Mouse (Mus musculus): Measurements from ENCODE around the gene Trim24.

Trim24 gene

DNA sequence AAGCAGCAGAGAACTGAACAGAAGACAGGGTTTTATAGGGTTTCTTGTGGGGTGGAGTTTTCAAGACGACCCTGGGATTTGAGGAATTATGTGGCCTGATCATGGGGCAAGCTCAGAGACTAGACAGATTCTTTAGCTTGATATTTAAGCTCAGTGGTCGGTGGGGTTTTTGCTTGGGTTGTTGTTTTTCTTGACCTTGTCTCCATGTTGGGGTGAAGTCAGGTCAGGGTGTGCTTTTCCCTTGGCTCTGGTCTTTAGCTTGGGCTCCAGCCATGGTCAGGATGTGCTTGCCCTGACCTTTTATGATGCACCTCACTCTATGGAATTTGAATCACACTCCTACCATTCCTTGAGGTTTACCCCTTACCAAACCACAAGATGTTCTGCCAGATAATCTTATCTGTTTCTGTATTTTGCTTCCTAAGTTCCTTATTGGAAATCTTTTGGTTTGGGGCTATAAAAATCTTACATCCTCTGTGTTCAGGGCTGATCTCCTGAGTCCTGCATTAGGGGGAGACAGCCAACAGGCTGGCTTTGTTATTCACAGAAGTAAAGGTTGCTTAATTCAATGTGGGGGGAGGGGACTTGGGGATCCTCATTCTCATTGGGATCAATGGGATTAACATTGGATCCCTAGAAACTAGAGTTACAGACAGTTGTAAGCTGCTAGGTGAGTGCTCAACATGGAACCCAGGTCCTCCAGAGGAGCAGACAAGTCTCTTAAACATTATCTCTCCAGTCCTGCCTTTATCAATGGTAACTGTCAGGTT, 6.5 kb upstream of the Trim24 start:
- DNase-seq = no peak

DNA sequence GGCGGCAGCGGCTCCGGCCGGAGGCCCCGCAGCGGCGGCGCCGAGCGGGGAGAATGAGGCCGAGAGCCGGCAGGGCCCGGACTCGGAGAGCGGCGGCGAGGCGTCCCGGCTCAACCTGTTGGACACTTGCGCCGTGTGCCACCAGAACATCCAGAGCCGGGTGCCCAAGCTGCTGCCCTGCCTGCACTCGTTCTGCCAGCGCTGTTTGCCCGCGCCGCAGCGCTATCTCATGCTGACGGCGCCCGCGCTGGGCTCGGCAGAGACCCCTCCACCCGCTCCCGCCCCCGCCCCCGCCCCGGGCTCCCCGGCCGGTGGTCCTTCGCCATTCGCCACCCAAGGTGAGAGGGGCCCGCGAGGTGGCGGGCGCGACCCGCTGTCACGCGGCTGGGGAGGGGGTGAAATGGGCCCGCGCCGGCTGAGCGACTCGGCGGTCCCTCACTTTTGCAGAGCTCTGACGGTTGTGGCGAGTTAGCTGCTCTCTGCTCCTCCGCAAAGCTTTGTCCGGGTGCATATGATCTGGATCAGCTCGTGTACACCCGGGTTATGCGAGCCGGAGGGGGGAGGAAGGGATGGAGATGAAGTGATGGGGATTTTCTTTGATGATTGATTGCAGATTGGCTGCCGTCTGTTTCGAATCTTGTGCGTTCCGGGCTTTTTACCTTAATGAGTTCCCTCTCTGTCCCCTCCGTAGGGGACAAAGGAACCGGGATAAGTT, 683 bp downstream of the Trim24 start:
- DNase-seq = peak; percentile 75 to 81

DNA sequence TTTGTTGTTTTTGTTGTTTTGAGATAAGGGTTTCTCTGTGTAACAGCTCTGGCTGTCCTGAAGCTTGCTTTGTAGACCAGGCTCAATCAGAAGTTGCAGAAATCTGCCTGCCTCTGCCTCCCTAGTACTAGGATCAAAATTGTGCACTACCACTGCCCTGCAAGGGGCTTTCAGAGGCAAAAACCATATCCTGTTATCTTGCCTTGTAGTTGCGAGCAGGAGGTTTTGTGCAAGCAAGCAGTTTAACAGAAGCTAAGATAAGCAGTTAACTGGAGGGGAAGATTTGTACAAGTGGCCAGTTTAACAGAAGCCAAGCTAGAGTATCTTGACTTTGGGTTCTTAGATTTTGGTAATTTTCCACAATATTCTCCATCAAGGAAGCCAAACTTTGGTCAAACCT, 2.2 kb downstream of the Trim24 start:
- no peak for DNase-seq

DNA sequence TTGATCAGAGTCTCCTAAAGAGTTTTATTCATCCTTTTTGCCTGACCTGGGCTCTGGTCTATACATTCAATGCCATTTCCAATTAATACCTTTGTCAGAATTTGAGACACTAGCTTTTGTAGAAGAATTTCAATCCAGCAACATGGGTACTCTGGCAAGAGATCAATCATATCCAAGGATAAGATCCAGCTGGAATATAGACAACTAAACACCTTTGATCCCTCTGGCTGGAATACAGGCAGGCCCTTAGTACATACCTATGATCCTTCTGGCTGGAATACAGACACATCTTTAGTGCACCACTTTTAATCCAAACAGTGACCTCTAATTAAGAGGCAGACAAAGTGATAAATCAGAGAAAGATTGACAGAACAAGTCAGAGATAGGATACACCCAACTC, 3.1 kb downstream of the Trim24 start:
- no peak for DNase-seq

DNA sequence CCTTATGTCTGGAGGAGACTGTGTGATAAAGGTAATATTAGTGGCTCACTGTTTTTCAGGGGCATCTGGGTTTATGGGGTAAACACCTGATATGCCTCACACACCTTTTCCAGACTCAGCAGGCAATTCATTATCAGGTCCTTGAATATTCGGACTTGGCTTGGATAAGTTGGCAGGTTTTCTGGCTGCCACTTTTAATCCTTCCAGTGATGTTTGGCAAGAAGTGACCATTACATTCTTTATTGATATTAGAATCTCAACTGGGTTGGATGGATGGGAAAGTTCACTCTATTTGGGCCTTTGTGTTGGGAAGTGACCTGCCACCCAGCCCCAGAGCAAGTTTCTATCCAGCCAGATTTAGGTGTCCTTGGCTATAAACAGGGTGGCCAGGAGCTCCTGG, 7.6 kb downstream of the Trim24 start:
- DNase-seq = no peak

DNA sequence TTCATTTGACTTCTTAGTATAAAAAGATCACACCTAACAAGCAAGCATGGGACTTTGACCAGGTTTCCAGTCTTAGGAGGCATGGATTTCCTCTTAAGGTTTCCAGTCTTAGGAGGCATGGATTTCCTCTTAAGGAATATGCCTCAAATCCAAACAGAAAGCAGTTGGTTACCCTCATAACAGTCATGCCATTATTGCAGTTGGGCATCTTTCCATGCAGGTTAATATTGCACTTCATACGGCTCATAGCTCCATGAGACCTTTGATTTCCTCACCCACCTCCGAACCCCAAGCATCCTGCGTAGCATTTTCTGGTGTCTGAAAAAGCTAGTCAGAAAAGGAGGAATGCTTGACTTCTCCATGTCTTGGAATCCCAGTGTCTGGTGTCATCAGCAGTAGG, 10.0 kb downstream of the Trim24 start:
- no peak for DNase-seq

DNA sequence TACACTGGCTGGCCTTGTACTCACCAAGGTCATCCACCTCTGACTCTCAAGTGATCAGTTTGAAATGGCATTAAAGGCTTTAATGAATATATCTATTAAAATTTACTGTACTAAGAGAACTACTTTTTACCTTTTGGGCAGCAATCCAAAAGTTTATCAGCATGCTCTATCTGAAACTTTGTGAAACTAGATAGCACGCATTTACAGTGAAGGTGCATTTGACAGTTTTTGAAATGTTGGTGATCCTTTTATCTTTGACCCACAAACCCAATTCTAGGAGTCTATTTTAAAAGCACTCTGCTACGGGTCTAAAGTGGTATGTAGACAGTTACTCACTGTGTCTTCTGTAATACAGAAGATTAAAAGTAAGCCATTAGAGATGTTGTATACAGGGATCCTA, 23.0 kb downstream of the Trim24 start:
- DNase-seq = no peak

DNA sequence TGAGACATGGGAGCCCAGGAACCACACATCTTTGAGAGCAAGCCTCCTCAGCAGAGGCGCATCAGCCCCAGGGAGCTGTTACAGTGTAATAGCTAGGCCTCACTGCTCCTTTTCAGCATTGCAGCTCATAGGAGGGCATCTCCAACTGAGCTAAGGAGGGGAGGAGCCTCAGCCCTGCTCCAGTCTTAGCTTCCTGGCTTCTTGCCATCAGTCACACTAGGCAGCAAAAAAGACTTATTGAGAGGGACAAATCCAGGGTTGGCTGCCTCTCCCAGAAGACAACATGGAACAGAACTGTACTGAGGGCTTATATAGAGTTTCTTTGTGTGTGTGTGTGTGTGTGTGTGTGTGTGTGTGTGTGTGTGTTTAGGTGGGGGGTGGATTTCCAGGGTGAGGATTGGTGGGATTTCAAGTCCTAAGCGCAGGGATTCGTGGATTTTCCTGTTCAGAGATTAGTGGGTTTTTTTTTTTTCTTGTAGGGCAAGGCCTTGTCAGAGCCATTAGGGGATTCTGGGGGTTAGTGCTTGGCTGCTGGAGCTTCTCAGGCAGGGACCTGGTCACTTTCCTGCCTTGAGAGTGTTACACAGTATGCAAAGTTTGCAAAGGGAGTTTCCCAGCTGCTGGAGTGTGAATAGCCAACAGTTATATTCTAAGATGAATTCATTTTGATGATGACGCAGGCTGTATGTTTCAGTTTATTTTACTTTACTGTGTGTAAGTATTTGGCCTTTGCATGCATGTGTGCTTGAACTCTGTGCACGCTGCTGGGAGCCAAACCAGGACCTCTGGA, 25.2 kb downstream of the Trim24 start:
- DNase-seq = peak; percentile 15 to 38

DNA sequence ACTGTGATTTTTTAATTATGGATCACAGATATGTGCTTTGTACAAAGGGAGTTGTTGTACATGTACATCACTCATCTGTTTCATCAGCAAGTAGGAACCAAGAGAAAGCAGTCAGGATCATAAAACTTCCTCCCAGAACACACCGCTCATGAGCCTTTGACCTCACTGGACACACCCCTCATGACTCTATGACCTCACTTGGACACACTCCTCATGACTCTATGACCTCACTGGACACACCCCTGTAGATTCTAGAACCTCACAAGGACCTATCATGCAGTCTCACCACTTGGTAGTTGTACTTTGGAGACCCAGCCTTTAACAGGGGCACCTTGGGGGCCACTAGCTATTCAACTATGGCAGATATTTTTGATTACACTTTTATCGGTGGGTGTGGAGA, 29.6 kb downstream of the Trim24 start:
- DNase-seq = no peak

DNA sequence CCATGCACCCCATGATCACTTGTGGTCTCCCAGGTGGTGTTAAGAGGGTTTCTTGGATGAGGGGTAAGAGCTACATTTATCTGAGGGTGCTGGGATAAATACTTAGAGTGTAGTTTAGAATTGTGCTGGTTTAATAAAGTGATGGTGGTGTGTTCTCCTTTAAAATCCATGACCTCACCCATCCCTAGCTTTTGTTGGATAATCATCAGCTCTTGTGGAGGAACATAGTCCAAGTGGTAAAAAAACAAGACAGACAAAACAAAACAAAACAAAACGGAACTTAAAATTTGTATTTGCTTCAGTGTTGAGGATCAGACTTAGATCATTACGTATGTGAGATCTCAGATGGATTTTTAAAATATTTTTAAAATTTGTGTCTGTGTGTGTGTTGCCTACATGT, 31.2 kb downstream of the Trim24 start:
- DNase-seq = no peak

DNA sequence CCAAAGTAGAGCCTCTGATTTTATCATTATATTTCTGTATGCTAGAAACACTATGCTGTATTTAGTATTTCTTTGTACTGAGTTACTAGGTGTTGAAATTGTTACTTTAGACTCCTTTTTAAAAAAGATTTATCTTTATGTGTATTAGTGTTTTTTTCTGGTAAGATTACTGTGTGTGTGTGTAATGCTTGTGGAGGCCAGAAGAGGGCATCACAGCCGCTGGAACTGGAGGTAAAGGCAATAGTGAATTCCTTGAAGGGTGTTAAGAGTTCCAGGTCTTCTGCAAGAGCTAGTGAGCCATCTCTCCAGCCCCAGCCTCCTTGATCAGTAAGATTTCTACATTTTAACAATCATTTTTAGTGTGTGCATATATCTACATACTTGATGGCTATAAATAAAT, 33.2 kb downstream of the Trim24 start:
- no peak for DNase-seq

DNA sequence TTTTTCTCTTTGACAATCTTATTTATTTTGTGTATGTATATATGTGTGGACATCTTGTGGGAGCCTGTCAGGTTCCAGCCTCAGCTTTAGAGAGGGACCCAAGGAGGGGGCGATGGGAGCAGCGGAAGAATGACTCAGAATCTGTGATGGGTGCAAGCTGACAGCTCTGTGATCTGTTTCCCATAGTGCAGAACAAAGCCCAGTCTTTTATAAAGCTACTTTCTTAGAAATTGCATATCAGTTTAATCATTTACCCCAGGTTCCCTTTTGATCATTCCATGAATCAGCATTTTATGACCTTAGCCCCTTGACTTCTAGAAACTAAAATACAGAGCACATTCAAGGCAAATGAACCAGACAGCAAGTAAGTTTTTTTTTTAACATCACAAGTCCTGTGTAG, 42.9 kb downstream of the Trim24 start:
- DNase-seq = no peak

DNA sequence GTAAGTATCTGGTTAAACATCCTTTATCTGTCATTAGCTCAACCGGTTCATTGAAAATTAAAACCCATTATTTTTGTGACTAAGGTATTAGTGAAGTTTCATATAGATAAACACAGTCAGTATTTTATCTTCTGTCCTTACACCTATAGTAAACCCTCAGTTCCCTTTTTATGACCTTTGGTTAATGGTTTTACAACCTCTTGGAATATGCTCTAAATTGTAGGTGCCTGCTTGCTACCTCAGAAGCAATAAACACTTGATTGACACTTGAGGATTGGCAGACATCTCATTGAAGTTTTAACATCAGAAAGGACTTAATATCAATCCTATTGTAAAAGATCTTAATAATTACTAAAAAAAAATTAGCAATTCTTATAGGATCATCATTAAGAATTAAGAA, 54.5 kb downstream of the Trim24 start:
- DNase-seq = no peak

DNA sequence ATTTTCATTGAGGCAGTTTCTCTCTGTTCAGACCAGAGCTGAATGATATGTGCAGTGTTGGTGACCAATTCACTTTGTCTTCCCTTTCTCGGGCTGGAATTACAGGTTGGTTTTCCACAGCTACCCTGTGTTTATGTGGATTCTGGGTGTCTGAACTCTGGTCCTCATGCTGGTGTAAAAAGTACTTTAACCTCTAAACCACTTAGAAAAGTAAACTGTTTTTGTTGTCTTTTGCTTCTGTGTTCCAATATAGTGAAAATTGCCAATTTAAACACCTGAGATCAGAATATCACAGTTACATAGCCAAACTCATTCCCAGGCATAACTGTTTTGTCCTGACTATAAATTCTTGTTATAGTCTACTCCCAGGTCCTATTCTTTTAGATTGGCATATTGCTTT, 56.1 kb downstream of the Trim24 start:
- DNase-seq = no peak

DNA sequence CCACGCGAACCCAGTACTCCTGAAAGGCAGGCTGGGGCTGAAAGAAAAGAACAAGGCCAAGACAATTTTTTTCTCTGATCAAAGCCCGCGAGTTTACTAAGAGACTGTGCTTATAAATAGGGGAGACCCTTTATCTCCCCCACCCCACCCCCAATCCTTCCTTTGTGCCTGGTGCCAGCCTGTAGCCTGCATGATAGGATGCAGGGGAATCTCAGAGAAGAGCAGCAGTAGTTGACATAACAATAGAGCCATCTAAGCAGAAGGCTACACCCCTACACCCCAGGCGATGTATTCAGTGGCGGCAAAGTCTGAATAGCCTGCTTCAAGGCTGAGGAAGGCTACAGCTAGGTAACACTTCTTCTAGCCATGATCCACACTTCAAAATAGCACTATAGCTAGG, 65.9 kb downstream of the Trim24 start:
- no peak for DNase-seq

DNA sequence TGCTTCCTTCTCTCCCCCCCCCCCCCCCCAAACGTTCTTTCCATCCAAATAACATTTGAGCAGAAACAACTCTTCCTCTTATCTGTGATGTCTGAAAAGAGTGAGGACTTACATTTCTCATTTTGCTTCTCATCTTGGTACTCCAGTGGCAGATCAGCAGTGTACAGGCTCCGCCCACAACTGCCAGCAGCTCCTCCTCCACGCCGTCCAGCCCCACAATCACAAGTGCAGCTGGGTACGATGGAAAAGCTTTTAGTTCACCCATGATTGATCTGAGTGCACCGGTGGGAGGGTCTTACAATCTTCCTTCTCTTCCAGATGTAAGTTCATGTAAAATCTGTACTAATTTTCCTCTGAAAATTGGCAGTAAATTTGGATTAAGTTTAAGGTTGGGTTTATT, 80.7 kb downstream of the Trim24 start:
- DNase-seq = no peak

DNA sequence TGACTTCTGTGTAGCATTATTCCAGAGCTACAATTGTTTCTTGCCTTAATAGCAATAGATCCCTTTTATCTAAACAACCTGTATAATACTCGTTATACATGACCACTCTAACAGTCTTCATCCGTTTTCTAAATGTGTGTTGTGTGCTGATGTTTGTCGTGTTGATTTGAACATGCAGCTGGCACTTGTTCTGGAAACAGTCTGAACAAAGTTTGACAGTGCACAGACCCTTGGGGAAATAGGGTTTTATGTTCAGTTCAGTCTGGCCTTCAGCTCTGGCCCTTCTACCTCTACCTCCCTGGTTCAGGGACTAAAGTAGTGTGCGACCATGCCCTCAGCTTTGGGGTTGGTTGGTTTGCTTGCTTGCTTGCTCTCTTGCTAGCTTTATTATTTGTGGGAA, 96.8 kb downstream of the Trim24 start:
- no peak for DNase-seq

DNA sequence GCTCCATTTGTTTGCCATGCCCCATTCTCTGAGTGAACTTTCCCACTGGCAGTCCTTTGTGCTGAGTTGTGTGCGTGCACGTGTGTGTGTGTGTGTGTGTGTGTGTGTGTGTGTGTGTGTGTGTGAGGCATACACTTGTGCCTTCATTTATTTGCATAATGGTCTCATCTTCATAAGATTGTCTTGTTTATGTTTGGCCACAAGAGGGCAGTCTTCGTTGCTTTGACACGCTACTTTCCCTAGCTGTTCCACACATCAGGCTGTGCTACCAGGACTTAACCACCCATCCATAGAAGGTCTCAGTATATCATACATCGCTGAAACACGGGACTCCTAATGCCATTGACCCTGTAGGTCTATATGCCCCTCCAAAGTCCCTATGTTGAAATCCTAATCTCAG, 136.8 kb downstream of the Trim24 start:
- peak; percentile 11 to 21 for DNase-seq

DNA sequence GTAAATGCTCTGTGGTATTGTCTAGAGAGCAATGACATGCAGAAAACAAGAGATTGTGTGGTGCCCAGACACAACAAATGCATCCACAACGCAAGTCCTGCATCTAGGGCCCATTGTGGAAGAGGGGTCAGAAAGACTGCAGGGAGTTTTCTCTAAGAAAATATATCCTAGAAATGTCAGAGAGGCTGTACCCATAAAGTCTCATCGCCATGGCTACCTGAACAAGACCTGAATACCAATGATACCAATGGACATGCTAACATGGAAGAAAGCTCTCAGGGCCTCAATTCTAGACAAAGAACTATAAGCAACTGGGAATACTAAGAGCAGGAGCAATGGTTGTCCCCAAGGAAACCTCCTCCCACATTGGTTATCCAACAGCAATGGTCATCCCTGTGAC, 142.2 kb downstream of the Trim24 start:
- DNase-seq = no peak
